Mouse (Mus musculus): ENCODE results near the gene Slc1a2. TPM values are rescaled to one million over a fixed set of nuclear protein-coding genes. Genes with fewer than 3 reads are reported as not detected.

Gene Slc1a2
- polyA plus RNA-seq, 1 experiment, result 570 TPM

DNA sequence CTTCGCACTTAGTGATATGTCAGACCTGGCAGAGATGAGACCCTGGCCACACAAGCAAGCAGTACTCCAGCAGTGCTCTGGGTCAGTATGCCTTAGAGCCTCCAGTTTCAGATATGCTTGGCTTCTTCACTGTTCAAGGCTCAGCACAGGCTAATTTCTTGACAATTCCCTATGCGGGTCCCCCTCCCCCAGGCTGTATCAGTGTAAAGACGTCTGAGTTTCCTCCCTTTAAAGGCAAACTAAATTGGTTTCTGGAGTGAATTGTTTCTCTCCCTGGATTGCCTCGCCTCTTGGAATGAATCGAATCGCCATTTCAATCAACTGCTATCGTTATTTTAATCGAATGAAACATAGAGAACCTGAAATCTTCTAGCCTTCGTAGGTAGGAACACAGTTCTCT is 4.5 kb downstream of the Slc1a2 start:
- no peak for DNase-seq (ENCODE audit: extremely low spot score in 1 of 2, low spot score in 1 of 2)

DNA sequence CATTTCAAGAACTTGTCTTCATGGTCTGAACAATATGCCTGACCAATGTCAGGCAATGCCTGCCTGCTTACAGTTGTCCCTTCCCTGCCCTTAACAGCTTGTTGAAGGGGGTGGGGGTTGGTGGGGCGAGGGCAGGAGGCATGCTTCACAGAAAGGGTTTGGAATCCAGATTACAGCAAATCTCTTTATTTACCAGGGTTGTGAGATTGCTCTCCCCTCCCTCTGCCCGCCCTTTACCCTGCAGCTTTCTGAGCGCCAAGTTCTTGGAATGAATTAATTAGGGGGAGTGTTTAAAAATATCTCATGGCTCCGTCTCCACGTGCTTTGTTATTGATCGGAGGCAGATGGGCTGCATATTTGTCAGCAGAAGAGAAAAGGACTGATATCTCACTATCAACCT is 4.9 kb downstream of the Slc1a2 start:
- DNase-seq (ENCODE audit: extremely low spot score in 1 of 2, low spot score in 1 of 2), result no peak

GRCm38 (mm10) chr2:102663865-102664264 is 5.4 kb downstream of the Slc1a2 start:
- no peak for DNase-seq (ENCODE audit: extremely low spot score in 1 of 2, low spot score in 1 of 2)

DNA sequence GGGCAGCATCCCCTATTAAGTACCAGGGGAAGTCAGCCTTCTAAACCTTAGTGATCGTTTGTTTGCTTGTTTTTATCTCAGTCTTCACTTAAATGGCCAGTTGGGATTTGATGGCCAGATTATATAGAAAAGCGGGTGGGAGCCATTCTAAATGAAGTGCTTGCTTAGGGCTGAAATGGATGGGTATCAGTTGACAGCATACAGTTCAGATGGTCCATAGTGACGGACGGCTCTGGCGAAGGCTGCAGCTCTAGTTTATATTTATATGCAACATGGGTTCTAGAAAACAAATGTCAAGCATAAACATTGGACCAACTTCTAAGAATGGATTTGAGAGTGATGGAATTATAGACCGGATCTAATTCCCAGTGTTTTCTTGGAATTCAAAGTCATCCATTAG is 9.5 kb downstream of the Slc1a2 start:
- no peak for DNase-seq (ENCODE audit: extremely low spot score in 1 of 2, low spot score in 1 of 2)

GRCm38 (mm10) chr2:102669580-102669979 is 11.1 kb downstream of the Slc1a2 start:
- no peak for DNase-seq (ENCODE audit: extremely low spot score in 1 of 2, low spot score in 1 of 2)

GRCm38 (mm10) chr2:102674582-102674981 is 16.1 kb downstream of the Slc1a2 start:
- DNase-seq (ENCODE audit: extremely low spot score in 1 of 2, low spot score in 1 of 2), result no peak

GRCm38 (mm10) chr2:102675275-102675674 is 16.8 kb downstream of the Slc1a2 start:
- peak in 1 of 2 experiments; percentile 81 for DNase-seq (ENCODE audit: extremely low spot score in 1 of 2, low spot score in 1 of 2)

GRCm38 (mm10) chr2:102676716-102677312 is 18.4 kb downstream of the Slc1a2 start:
- no peak for DNase-seq (ENCODE audit: extremely low spot score in 1 of 2, low spot score in 1 of 2)

DNA sequence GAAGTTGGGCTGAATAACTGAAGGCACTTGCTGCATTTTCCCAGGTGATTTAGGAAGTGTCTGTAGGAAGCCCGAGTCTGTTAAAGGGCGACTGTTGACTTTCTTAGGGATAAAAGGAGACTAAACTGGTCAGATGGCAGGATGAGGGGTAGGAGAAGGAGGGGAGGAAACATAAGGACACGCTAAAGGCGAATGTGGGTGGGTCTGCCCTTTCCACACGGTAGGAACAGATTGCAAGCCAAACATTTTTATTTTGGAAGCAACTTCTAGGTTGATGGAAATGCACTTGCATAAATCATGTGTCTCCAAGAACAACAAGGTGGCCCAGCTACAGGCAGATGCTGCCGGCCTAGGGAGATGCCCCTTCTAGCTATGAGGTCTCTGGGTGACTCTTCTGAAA is 18.9 kb downstream of the Slc1a2 start:
- no peak for DNase-seq (ENCODE audit: extremely low spot score in 1 of 2, low spot score in 1 of 2)

DNA sequence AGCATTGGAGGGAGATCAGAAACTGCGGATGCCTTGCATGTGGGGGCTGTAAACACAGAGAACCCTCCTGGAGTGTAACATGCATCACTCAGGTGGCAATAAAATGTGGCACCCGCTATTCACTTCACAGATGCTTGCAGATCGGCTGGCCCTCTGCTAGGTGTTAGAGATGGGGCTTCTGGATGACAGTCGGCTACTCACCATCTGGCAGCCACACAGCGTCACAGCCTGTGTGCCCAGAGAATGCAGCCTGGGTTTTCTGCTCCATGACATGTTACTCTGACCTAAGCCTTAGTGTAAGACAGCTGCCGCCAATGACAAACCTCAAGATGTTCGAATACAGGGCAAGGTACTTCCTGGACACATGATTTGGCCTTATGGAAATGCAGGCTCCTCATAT is 22.9 kb downstream of the Slc1a2 start:
- no peak for DNase-seq (ENCODE audit: extremely low spot score in 1 of 2, low spot score in 1 of 2)

- DNase-seq (ENCODE audit: extremely low spot score in 1 of 2, low spot score in 1 of 2), result no peak
These were observed 23.7 kb downstream of the Slc1a2 start for GRCm38 (mm10) chr2:102682168-102682567.

DNA sequence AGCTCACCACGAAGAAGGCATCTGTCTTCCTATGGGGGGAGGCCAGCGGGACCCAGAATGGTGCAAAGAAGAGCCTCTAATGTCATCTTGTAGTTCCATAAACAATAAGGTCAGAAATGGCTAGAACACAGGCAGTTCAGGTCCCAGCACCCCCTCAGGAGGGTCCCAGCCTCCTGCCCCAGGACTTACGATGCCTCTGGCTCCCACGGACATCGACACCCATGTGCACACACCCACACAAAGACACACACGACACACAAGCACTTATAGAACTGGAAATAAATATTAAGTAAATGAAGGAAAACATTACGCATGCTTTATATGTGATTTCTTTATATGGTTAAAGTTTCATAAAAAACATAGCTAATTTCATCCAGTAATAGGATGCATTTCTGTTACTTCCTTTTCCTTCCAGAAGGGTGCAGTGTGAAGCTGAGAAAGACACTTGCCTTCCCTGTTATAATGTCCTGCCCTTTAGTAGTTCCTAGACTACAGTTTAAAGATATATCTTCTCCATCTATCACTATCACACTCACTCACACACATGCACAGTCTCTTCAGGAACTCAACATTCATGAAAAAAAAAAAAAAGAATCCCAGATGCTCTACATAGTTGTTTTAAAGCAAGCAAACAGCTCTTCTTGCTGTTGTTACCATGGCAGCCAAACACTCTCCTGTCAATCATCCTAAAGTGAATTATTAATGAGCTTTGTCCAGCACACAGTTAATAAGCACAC is 27.1 kb downstream of the Slc1a2 start:
- no peak for DNase-seq (ENCODE audit: extremely low spot score in 1 of 2, low spot score in 1 of 2)

DNA sequence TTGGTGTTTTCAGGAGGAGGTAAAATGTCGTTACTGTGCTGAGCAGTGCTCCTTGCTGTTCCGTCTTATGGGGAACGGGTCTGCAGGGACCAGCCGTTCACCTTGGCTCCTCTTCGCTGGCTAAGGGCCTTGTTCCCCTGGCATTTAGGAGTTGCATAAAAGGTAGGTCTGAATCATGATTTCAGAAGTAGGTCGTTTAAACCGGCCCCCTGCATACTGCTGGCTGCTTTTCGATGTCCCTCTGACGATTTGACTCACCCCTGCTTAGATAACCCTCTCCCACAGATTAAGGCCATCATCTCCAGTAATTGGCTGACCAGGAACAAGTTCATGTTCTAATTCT is 27.6 kb downstream of the Slc1a2 start:
- DNase-seq (ENCODE audit: extremely low spot score in 1 of 2, low spot score in 1 of 2), result no peak

DNA sequence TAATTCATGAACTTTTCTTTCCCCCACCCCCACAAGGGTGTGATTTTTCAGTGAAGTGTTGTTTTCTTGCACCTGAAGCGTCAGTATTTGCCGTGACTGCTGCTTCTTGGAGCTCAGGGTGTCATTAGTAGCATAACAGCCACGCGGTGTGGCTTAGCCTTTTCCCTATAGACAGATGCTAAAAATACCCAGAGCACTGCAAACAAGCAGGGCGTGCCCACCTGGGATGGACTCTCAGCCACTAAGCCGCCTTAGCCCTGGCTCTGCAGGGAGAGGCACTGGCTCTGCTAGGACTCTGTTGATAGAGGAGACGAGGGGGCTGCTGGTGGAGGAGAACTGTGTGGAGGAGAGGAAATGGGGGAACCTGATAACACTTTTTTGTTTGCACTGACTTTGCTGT is 35.1 kb downstream of the Slc1a2 start:
- DNase-seq (ENCODE audit: extremely low spot score in 1 of 2, low spot score in 1 of 2), result no peak

- no peak for DNase-seq (ENCODE audit: extremely low spot score in 1 of 2, low spot score in 1 of 2)
These were observed 36.3 kb downstream of the Slc1a2 start for GRCm38 (mm10) chr2:102694750-102695149.

DNA sequence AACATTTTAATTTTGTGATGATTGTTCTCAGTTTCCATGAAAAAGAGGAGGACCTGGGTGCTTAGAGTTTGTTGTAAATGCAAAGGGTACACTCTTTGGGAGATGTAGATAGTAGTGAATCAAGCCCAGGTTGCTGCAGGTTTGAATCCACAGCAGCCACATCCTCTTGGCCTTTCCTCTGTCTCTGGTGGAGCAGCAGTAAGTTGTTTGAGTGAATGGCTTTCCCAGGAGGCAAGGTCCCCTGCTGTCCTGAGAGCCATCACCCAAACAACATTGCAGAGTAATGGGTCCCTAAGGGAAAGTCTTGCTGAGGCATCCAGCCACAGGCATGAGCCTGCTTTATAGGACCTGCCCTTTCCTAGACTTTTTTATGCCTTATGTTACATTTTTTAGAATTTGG is 37.1 kb downstream of the Slc1a2 start:
- DNase-seq (ENCODE audit: extremely low spot score in 1 of 2, low spot score in 1 of 2), result no peak

- no peak for DNase-seq (ENCODE audit: extremely low spot score in 1 of 2, low spot score in 1 of 2)
These were observed 39.3 kb downstream of the Slc1a2 start for GRCm38 (mm10) chr2:102697732-102698131.

- no peak for DNase-seq (ENCODE audit: extremely low spot score in 1 of 2, low spot score in 1 of 2)
These were observed 41.5 kb downstream of the Slc1a2 start for GRCm38 (mm10) chr2:102699921-102700320.

DNA sequence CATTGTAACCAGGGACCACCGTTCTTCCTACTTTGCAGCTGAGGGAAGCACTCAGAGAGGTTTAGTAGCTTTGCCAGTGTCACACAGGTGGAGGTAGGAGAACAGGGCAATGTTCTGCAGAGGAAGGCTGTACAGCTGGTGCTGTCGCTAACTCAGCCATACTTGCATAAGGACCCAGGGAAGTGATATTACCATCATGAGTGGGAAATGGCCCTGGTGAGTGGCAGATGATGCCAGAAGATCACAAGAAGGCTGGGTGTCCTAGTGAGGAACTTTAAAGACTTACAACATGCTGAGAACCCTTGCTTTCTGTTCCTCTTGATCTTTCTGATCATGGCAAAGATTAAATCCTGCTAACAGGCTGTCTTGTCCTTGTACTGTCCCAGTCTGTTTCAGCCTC is 42.2 kb downstream of the Slc1a2 start:
- no peak for DNase-seq (ENCODE audit: extremely low spot score in 1 of 2, low spot score in 1 of 2)

DNA sequence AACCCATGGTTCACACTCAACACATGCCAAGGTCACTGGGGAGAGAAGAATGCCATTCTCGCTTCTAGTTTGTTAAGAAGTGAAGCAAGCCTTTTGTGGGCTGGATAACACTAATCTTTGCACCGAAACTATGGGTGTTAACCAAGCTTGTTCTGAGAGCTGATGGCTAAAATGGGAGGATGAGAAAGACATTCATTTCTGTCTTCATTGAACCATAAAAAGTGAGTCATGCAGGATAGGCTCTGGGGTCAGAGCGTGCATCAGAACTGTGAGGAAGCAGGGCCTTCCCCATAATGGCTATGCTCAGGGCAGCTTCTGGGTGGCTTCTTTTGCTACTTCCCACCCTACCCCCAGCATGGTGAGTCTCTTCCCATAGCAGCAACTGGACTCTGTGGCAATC is 42.9 kb downstream of the Slc1a2 start:
- no peak for DNase-seq (ENCODE audit: extremely low spot score in 1 of 2, low spot score in 1 of 2)

DNA sequence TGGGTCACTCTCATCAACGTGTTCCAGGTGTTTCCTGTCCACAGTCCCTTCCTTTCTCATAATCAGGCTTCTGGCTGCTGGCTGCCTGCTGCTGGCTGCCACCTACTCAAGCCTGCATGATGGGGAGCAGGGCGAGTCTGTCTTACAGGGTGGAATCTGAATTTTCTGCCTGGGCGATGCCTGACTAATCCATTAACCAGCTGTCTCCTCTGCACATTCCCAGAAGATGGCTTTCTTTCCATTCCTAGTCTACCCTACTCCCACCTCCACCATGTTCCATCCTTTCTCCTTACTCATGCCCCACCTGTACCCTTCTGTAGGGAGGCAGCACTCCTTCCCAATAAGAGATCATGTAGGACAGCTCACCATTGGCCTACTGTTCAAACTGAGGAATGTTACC is 45.1 kb downstream of the Slc1a2 start:
- DNase-seq (ENCODE audit: extremely low spot score in 1 of 2, low spot score in 1 of 2), result peak; percentile 66 to 80

DNA sequence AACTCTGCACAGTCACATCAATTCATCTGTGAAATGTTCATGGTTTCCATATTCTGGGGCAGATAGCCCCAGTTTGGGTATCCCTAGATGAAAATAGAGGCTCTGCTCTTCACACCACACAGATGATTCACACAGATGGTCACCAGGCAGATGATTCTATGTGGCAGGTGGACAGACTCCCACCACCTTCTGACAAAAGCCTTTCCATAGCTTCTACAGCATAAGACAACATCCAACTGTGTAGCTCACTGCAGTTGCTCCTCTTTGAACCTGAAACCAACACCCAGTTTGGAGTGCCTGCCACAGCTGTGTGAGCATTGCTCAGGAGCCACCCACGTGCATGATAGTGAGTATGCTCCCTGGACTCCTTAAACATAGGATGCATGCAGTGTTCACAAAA is 46.3 kb downstream of the Slc1a2 start:
- peak; percentile 55 to 76 for DNase-seq (ENCODE audit: extremely low spot score in 1 of 2, low spot score in 1 of 2)

- no peak for DNase-seq (ENCODE audit: extremely low spot score in 1 of 2, low spot score in 1 of 2)
These were observed 53.1 kb downstream of the Slc1a2 start for GRCm38 (mm10) chr2:102711511-102711910.

All from frontal cortex, adult 2 months (tissue).